Mouse (Mus musculus): ENCODE data around the gene Themis2. TPM values are rescaled to one million over a fixed set of nuclear protein-coding genes. Genes with fewer than 3 reads are reported as not detected.
A peak's percentile ranks its signal among the peaks of the same experiment; 100 is the strongest.

Themis2 gene
- total and polyA plus RNA-seq, 3 experiments, result 9.3 to 35.7 (median 14.2) TPM

DNA sequence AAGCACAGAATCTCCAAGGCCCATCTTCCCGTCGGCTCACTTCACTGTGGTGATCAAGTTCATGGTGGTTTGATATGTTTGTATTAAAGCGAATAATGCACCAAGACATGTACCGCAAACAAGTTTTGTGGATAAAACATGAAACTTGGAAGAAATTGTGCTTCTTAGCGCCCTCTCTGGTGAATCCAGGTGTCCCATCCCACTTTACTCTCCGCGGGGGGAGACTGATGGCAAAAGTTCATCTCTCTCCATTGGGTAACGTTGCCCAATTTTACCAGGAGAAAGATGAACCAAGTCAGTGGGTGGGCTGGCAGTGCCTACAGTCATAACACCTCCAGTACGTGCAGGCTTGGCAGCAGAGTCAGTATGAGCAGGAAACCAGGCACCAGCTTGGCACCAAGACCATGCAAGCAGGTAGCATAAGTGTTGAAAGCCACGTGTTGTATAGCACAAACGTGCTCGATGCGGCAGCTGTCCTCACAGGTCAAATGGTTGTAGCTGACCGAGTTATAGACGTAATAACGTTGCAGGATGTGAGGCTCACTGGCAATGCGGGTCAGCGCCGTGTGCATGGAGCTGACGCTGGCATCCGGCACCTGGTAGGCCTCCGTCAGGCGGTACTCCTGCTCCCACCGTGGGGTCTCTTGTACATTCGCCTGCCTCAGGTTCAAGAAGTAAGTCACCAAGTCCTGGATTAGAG, 63.0 kb downstream of the Themis2 start:
- Histone ChIP-seq H3K27ac (ENCODE audit: insufficient read depth, low read depth) (no peak overlapping the region), H3K4me2 (ENCODE audit: insufficient read depth, low read depth, poor library complexity, severe bottlenecking) (no peak overlapping the region), H3K4me1 (ENCODE audit: control insufficient read depth in 1 of 2, insufficient read depth in 2 of 2) (peaks cover 2 to 41% of the 10 kb centered on the region in 2 experiments; a peak in 3 of 4 replicates), H3K9me3 (replicated peaks; ENCODE audit: low read length) (no peaks in the 10 kb centered on the region), H3K79me2 (replicated peaks; ENCODE audit: control insufficient read depth, extremely low read depth, insufficient read depth, poor library complexity, severe bottlenecking) (no peaks in the 10 kb centered on the region), H3K27me3 (replicated peaks) (no peaks in the 10 kb centered on the region), H3K4me3 (replicated peaks in 1 of 3; ENCODE audit: low read depth in 2 of 3, low read length in 2 of 3, poor library complexity in 1 of 3) (no peak overlapping the region), H3K9ac (ENCODE audit: insufficient read depth, low read depth) (no peak overlapping the region), H3K36me3 (replicated peaks in 1 of 2; ENCODE audit: control insufficient read depth in 1 of 2, insufficient read depth in 1 of 2, low read length in 1 of 2) (peaks cover 11 to 21% of the 10 kb centered on the region in 2 experiments)
- TF ChIP-seq JUND (conservative IDR thresholded peaks at IDR 0.05; ENCODE audit: low read depth, low read length) (no peak), EP300 (IDR thresholded peaks at IDR 0.05; ENCODE audit: low read length) (no peak), IRF4 (IDR thresholded peaks at IDR 0.05; ENCODE audit: low read depth, low read length) (no peak), CHD1 (IDR thresholded peaks at IDR 0.05; ENCODE audit: low read depth, low read length) (no peak), E2F4 (IDR thresholded peaks at IDR 0.05; ENCODE audit: insufficient replicate concordance, low read depth, low read length) (no peak), MAFK (IDR thresholded peaks at IDR 0.05; ENCODE audit: insufficient replicate concordance, low read length) (no peak), ELF1 (IDR thresholded peaks at IDR 0.05; ENCODE audit: low read depth, low read length) (no peak), GABPA (IDR thresholded peaks at IDR 0.05; ENCODE audit: insufficient replicate concordance, low read depth, low read length) (no peak), SMC3 (IDR thresholded peaks at IDR 0.05; ENCODE audit: low read depth, low read length) (no peak), CTCF (conservative IDR thresholded peaks at IDR 0.05 in 1 of 2, IDR thresholded peaks at IDR 0.05 in 1 of 2; ENCODE audit: low read depth in 2 of 2, low read length in 2 of 2) (no peak; a peak in 1 of 4 replicates), NELFE (IDR thresholded peaks at IDR 0.05; ENCODE audit: low read depth, low read length) (no peak), ETS1 (conservative IDR thresholded peaks at IDR 0.05; ENCODE audit: low read depth, low read length) (no peak), HCFC1 (IDR thresholded peaks at IDR 0.05; ENCODE audit: low read depth, low read length) (no peak), TCF12 (IDR thresholded peaks at IDR 0.05; ENCODE audit: low read depth, low read length) (no peak), MEF2A (IDR thresholded peaks at IDR 0.05; ENCODE audit: borderline replicate concordance, low read depth, low read length) (no peak), PAX5 (IDR thresholded peaks at IDR 0.05; ENCODE audit: low read length) (no peak)
- dilution Hi-C loops (cut with MboI; ENCODE audit: extremely low pct_ligation_motif_present, extremely low pct_unique_long_range_greater_than_20kb, low sequenced_read_pairs) (no loop called here), in situ Hi-C loops (cut with MboI; ENCODE audit: low pct_ligation_motif_present, low pct_unique_long_range_greater_than_20kb, low sequenced_read_pairs) (no loop called here)
- no peak for DNase-seq (ENCODE audit: extremely low read depth)

- in situ Hi-C loops (cut with MboI; ENCODE audit: low pct_ligation_motif_present, low pct_unique_long_range_greater_than_20kb, low sequenced_read_pairs) (no loop called here), dilution Hi-C loops (cut with MboI; ENCODE audit: extremely low pct_ligation_motif_present, extremely low pct_unique_long_range_greater_than_20kb, low sequenced_read_pairs) (no loop called here)
- H3K4me2 ChIP-seq (ENCODE audit: insufficient read depth, low read depth, poor library complexity, severe bottlenecking), result peak within 1 kb of the TSS; percentile 77
- no peak within 1 kb of the TSS for H3K27ac ChIP-seq (ENCODE audit: insufficient read depth, low read depth)
- H3K27me3 ChIP-seq (replicated peaks), result no peaks in the 10 kb centered on the region
- peaks cover 2 to 41% of the 10 kb centered on the region in 2 experiments; a peak in 3 of 4 replicates for H3K4me1 ChIP-seq (ENCODE audit: control insufficient read depth in 1 of 2, insufficient read depth in 2 of 2)
- peak within 1 kb of the TSS; percentile 46 for H3K9ac ChIP-seq (ENCODE audit: insufficient read depth, low read depth)
- H3K4me3 ChIP-seq (replicated peaks in 1 of 3; ENCODE audit: low read depth in 2 of 3, low read length in 2 of 3, poor library complexity in 1 of 3), result peak within 1 kb of the TSS; percentile 63 to 92 (median 77)
- H3K36me3 ChIP-seq (replicated peaks in 1 of 2; ENCODE audit: control insufficient read depth in 1 of 2, insufficient read depth in 1 of 2, low read length in 1 of 2), result peaks cover 13 to 31% of the 10 kb centered on the region in 2 experiments
- DNase-seq (ENCODE audit: extremely low read depth), result peak; percentile 83
- no peaks in the 10 kb centered on the region for H3K9me3 ChIP-seq (replicated peaks; ENCODE audit: low read length)
- H3K79me2 ChIP-seq (replicated peaks; ENCODE audit: control insufficient read depth, extremely low read depth, insufficient read depth, poor library complexity, severe bottlenecking), result no peaks in the 10 kb centered on the region
- TF ChIP-seq TCF12 (IDR thresholded peaks at IDR 0.05; ENCODE audit: low read depth, low read length) (no peak), MAFK (IDR thresholded peaks at IDR 0.05; ENCODE audit: insufficient replicate concordance, low read length) (no peak), ELF1 (IDR thresholded peaks at IDR 0.05; ENCODE audit: low read depth, low read length) (peak; percentile 80), IRF4 (IDR thresholded peaks at IDR 0.05; ENCODE audit: low read depth, low read length) (no peak), JUN (IDR thresholded peaks at IDR 0.05; ENCODE audit: insufficient read depth, low read depth, low read length) (no peak), UBTF (IDR thresholded peaks at IDR 0.05; ENCODE audit: low read depth, low read length) (0 out of 2 replicates have a peak, but pooled peaks have one; percentile 53), MXI1 (IDR thresholded peaks at IDR 0.05; ENCODE audit: low read depth, low read length) (peak; percentile 96), NELFE (IDR thresholded peaks at IDR 0.05; ENCODE audit: low read depth, low read length) (0 out of 2 replicates have a peak, but pooled peaks have one; percentile 53), CTCF (conservative IDR thresholded peaks at IDR 0.05 in 1 of 2, IDR thresholded peaks at IDR 0.05 in 1 of 2; ENCODE audit: low read depth in 2 of 2, low read length in 2 of 2) (peak in 1 of 2 experiments; percentile 39; a peak in 2 of 4 replicates), MAX (IDR thresholded peaks at IDR 0.05; ENCODE audit: low read length) (peak; percentile 34), ETS1 (conservative IDR thresholded peaks at IDR 0.05; ENCODE audit: low read depth, low read length) (no peak), USF2 (conservative IDR thresholded peaks at IDR 0.05; ENCODE audit: low read depth, low read length) (no peak), JUND (conservative IDR thresholded peaks at IDR 0.05; ENCODE audit: low read depth, low read length) (no peak), NRF1 (IDR thresholded peaks at IDR 0.05; ENCODE audit: low read depth, low read length) (no peak), SMC3 (IDR thresholded peaks at IDR 0.05; ENCODE audit: low read depth, low read length) (peak; percentile 36), MAZ (IDR thresholded peaks at IDR 0.05; ENCODE audit: low read depth, low read length) (no peak), CHD2 (IDR thresholded peaks at IDR 0.05; ENCODE audit: low read length) (no peak), USF1 (IDR thresholded peaks at IDR 0.05; ENCODE audit: low read depth, low read length) (no peak), KAT2A (IDR thresholded peaks at IDR 0.05; ENCODE audit: insufficient replicate concordance, low read length) (no peak), BHLHE40 (IDR thresholded peaks at IDR 0.05; ENCODE audit: low read depth, low read length) (no peak), HCFC1 (IDR thresholded peaks at IDR 0.05; ENCODE audit: low read depth, low read length) (no peak; the same call in 1 of the 2 replicates), ZC3H11A (IDR thresholded peaks at IDR 0.05; ENCODE audit: low read depth, low read length) (no peak)
These were observed 64.0 kb downstream of the Themis2 start, which contains the start of gene Xkr8 for GRCm38 (mm10) chr4:132732148-132732684. Gene Xkr8 (minus strand): TSS chr4:132732546.

Measured in CH12.LX (cell line).